Mouse (Mus musculus): ENCODE results near the gene Popdc2. TPM values are rescaled to one million over a fixed set of nuclear protein-coding genes. Genes with fewer than 3 reads are reported as not detected.
A peak's percentile ranks its signal among the peaks of the same experiment; 100 is the strongest.

Gene Popdc2
- total RNA-seq, 2 experiments from 2014 or later, result 0.51 to 1.5 TPM

GRCm38 (mm10) chr16:38396155-38396554 is 34.1 kb downstream of the Popdc2 start:
- intact Hi-C loops (cut with DNase I), result no loop called here
- H3K4me3 ChIP-seq, result no peak overlapping the region
- H3K27ac ChIP-seq, result no peak overlapping the region
- no peak for TF ChIP-seq CTCF (IDR thresholded peaks at IDR 0.05)
- no peak for DNase-seq (ENCODE audit: extremely low spot score in 1 of 2, low spot score in 2 of 2)

GRCm38 (mm10) chr16:38398266-38398665 is 36.3 kb downstream of the Popdc2 start:
- intact Hi-C loops (cut with DNase I), result no loop called here
- TF ChIP-seq CTCF (IDR thresholded peaks at IDR 0.05), result no peak
- DNase-seq (ENCODE audit: extremely low spot score in 1 of 2, low spot score in 2 of 2), result no peak
- Histone ChIP-seq H3K4me3 (no peak overlapping the region), H3K27ac (no peak overlapping the region)

GRCm38 (mm10) chr16:38399076-38399475 is 37.1 kb downstream of the Popdc2 start:
- Histone ChIP-seq H3K27ac (no peak overlapping the region), H3K4me3 (no peak overlapping the region)
- intact Hi-C loops (cut with DNase I), result no loop called here
- no peak for DNase-seq (ENCODE audit: extremely low spot score in 1 of 2, low spot score in 2 of 2)
- no peak for TF ChIP-seq CTCF (IDR thresholded peaks at IDR 0.05)

GRCm38 (mm10) chr16:38399531-38400231 is 37.7 kb downstream of the Popdc2 start:
- DNase-seq (ENCODE audit: extremely low spot score in 1 of 2, low spot score in 2 of 2), result peak; percentile 28 to 34
- no peak for TF ChIP-seq CTCF (IDR thresholded peaks at IDR 0.05)
- intact Hi-C loops (cut with DNase I), result no loop called here
- peak overlapping the region; percentile 31 for H3K4me3 ChIP-seq
- peak overlapping the region; percentile 65 for H3K27ac ChIP-seq

- DNase-seq (ENCODE audit: extremely low spot score in 1 of 2, low spot score in 2 of 2), result no peak
- no peak for TF ChIP-seq CTCF (IDR thresholded peaks at IDR 0.05)
- intact Hi-C loops (cut with DNase I), result no loop called here
- Histone ChIP-seq H3K27ac (peak overlapping the region; percentile 65), H3K4me3 (peak overlapping the region; percentile 31; the same call in 1 of the 2 replicates)
Measured at GRCm38 (mm10) chr16:38400311-38400960, 38.4 kb downstream of the Popdc2 start.

- DNase-seq (ENCODE audit: extremely low spot score in 1 of 2, low spot score in 2 of 2), result no peak
- no peak overlapping the region for H3K4me3 ChIP-seq
- no peak for TF ChIP-seq CTCF (IDR thresholded peaks at IDR 0.05)
- intact Hi-C loops (cut with DNase I), result no loop called here
- H3K27ac ChIP-seq, result no peak overlapping the region
Measured at GRCm38 (mm10) chr16:38401468-38401867, 39.5 kb downstream of the Popdc2 start.

- no peak for TF ChIP-seq CTCF (IDR thresholded peaks at IDR 0.05)
- no peak overlapping the region for H3K4me3 ChIP-seq
- intact Hi-C loops (cut with DNase I), result no loop called here
- DNase-seq (ENCODE audit: extremely low spot score in 1 of 2, low spot score in 2 of 2), result no peak
- H3K27ac ChIP-seq, result no peak overlapping the region
Measured at GRCm38 (mm10) chr16:38403639-38404038, 41.6 kb downstream of the Popdc2 start.

GRCm38 (mm10) chr16:38406293-38406692 is 44.3 kb downstream of the Popdc2 start:
- Histone ChIP-seq H3K4me3 (no peak overlapping the region), H3K27ac (no peak overlapping the region)
- intact Hi-C loops (cut with DNase I), result no loop called here
- no peak for DNase-seq (ENCODE audit: extremely low spot score in 1 of 2, low spot score in 2 of 2)
- TF ChIP-seq CTCF (IDR thresholded peaks at IDR 0.05), result no peak

- no peak for DNase-seq (ENCODE audit: extremely low spot score in 1 of 2, low spot score in 2 of 2)
- intact Hi-C loops (cut with DNase I), result no loop called here
- no peak overlapping the region for H3K4me3 ChIP-seq
Measured at GRCm38 (mm10) chr16:38406708-38407107, 44.7 kb downstream of the Popdc2 start.

GRCm38 (mm10) chr16:38407584-38407983 is 45.6 kb downstream of the Popdc2 start:
- Histone ChIP-seq H3K4me3 (no peak overlapping the region), H3K27ac (no peak overlapping the region)
- intact Hi-C loops (cut with DNase I), result no loop called here

More at GRCm38 (mm10) chr16:38406708-38407107, 44.7 kb downstream of the Popdc2 start:
- no peak for TF ChIP-seq CTCF (IDR thresholded peaks at IDR 0.05)
- no peak overlapping the region for H3K27ac ChIP-seq

GRCm38 (mm10) chr16:38408416-38408815 is 46.4 kb downstream of the Popdc2 start:
- no peak overlapping the region for H3K4me3 ChIP-seq
- no peak for DNase-seq (ENCODE audit: extremely low spot score in 1 of 2, low spot score in 2 of 2)
- no peak overlapping the region for H3K27ac ChIP-seq
- TF ChIP-seq CTCF (IDR thresholded peaks at IDR 0.05), result no peak
- intact Hi-C loops (cut with DNase I), result no loop called here

More at GRCm38 (mm10) chr16:38407584-38407983, 45.6 kb downstream of the Popdc2 start:
- TF ChIP-seq CTCF (IDR thresholded peaks at IDR 0.05), result no peak
- no peak for DNase-seq (ENCODE audit: extremely low spot score in 1 of 2, low spot score in 2 of 2)

GRCm38 (mm10) chr16:38414953-38415352 is 52.9 kb downstream of the Popdc2 start:
- intact Hi-C loops (cut with DNase I), result no loop called here
- DNase-seq (ENCODE audit: extremely low spot score in 1 of 2, low spot score in 2 of 2), result no peak
- Histone ChIP-seq H3K4me3 (no peak overlapping the region), H3K27ac (no peak overlapping the region)
- TF ChIP-seq CTCF (IDR thresholded peaks at IDR 0.05), result no peak
